Mouse (Mus musculus): ENCODE measurements around the gene Prkcsh. TPM values are rescaled to one million over a fixed set of nuclear protein-coding genes. Genes with fewer than 3 reads are reported as not detected.

The Prkcsh gene
- polyA plus RNA-seq, 1 experiment from 2014 or later = 72.2 TPM

DNA sequence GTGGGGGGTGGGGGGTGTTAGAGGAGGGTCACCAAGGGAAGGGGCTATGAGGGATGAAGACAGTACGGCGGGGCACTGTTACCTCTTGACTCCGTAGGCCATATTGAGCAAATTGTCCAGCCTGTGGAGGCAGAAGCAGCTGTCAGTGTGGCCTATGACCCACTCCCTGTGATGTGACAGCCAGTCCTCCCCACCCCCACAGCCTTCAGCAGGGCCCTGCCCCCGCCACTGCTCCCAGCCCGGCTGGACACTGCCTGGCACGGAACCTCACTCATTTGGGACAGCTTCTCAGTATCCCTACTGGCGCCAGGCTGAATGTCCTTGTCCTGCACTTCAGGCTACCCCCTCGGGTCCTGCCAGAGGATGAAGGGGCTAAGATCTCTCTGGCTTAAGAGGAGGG is 22.0 kb downstream of the Prkcsh start:
- ATAC-seq (replicated peaks; ENCODE audit: insufficient number of reproducible peaks, low FRiP score, low TSS enrichment) = no peak
- no peak overlapping the region for H3K27ac ChIP-seq (ENCODE audit: low read depth, low read length)
- H3K36me3 ChIP-seq (ENCODE audit: control insufficient read depth, insufficient read depth, low read length) = no peaks in the 10 kb centered on the region
- H3K4me1 ChIP-seq (ENCODE audit: control insufficient read depth, insufficient read depth, low read length) = no peaks in the 10 kb centered on the region
- H3K27me3 ChIP-seq (ENCODE audit: control insufficient read depth, insufficient read depth, low read length) = no peaks in the 10 kb centered on the region
- H3K9me3 ChIP-seq (replicated peaks; ENCODE audit: control insufficient read depth, low read length) = no peaks in the 10 kb centered on the region
- no peak overlapping the region for H3K9ac ChIP-seq (ENCODE audit: low read depth, low read length)
- 56% methylated on average over 8 of the region's 8 CpGs for WGBS (ENCODE audit: insufficient replicate concordance)
- H3K4me3 ChIP-seq (ENCODE audit: low read depth, low read length) = no peak overlapping the region
- H3K4me2 ChIP-seq = no peak overlapping the region

- no peaks in the 10 kb centered on the region for H3K9me3 ChIP-seq (replicated peaks; ENCODE audit: control insufficient read depth, low read length)
- 41% methylated on average over 7 of the region's 7 CpGs for WGBS (ENCODE audit: insufficient replicate concordance)
Observed at GRCm38 (mm10) chr9:22028467-22028866, 25.9 kb downstream of the Prkcsh start.

GRCm38 (mm10) chr9:22030386-22030785 is 27.8 kb downstream of the Prkcsh start:
- H3K9ac ChIP-seq (ENCODE audit: low read depth, low read length) = no peak overlapping the region
- H3K4me1 ChIP-seq (ENCODE audit: control insufficient read depth, insufficient read depth, low read length) = no peaks in the 10 kb centered on the region
- no peak overlapping the region for H3K27ac ChIP-seq (ENCODE audit: low read depth, low read length)
- no peak overlapping the region for H3K4me2 ChIP-seq
- no peak overlapping the region for H3K4me3 ChIP-seq (ENCODE audit: low read depth, low read length)
- ATAC-seq (replicated peaks; ENCODE audit: insufficient number of reproducible peaks, low FRiP score, low TSS enrichment) = no peak
- no peaks in the 10 kb centered on the region for H3K9me3 ChIP-seq (replicated peaks; ENCODE audit: control insufficient read depth, low read length)
- H3K36me3 ChIP-seq (ENCODE audit: control insufficient read depth, insufficient read depth, low read length) = no peaks in the 10 kb centered on the region
- H3K27me3 ChIP-seq (ENCODE audit: control insufficient read depth, insufficient read depth, low read length) = no peaks in the 10 kb centered on the region
- WGBS (ENCODE audit: insufficient replicate concordance) = 89% methylated on average over 9 of the region's 9 CpGs

More at GRCm38 (mm10) chr9:22028467-22028866, 25.9 kb downstream of the Prkcsh start:
- Histone ChIP-seq H3K4me2 (no peak overlapping the region), H3K27me3 (ENCODE audit: control insufficient read depth, insufficient read depth, low read length) (no peaks in the 10 kb centered on the region), H3K36me3 (ENCODE audit: control insufficient read depth, insufficient read depth, low read length) (no peaks in the 10 kb centered on the region), H3K4me3 (ENCODE audit: low read depth, low read length) (no peak overlapping the region), H3K4me1 (ENCODE audit: control insufficient read depth, insufficient read depth, low read length) (no peaks in the 10 kb centered on the region), H3K27ac (ENCODE audit: low read depth, low read length) (no peak overlapping the region), H3K9ac (ENCODE audit: low read depth, low read length) (no peak overlapping the region)
- ATAC-seq (replicated peaks; ENCODE audit: insufficient number of reproducible peaks, low FRiP score, low TSS enrichment) = no peak

DNA sequence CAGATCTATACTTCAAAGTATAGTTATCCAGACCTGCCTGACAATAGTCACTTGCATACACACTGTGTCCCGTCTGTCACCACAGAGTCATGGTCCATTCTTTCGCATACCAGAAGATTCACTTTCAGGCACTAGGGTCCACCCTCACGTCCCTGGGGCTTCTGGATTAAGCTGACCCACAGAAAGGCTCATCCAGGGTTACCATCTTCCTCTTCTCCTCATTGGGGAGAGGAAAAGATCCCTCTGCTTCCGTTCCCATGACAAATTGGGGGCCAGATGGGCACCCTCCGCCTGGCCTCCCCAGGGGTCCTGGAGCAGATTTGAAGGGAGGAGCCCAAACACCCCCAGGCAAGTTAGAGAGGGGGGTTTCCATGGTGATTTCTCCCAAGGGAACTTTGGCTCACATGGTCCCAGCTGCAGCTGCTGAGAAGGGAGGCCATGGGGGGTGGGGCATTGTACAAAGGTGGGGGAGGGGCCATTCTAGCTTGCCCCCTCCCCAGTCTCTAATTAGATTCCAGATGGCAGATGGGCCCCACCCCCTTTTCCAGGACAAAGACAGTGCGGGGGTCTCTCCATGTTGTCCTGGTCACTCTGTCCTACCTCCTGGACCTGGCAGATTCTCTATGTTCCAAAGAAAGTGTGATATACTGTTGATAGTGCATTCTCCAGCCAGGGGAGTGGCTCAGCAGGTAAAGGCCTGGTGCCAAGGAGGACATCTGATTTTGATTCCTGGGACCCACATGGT is 32.9 kb downstream of the Prkcsh start:
- WGBS (ENCODE audit: insufficient replicate concordance) = 49% methylated on average over 6 of the region's 6 CpGs
- Histone ChIP-seq H3K27me3 (ENCODE audit: control insufficient read depth, insufficient read depth, low read length) (no peaks in the 10 kb centered on the region), H3K9ac (ENCODE audit: low read depth, low read length) (no peak overlapping the region)

DNA sequence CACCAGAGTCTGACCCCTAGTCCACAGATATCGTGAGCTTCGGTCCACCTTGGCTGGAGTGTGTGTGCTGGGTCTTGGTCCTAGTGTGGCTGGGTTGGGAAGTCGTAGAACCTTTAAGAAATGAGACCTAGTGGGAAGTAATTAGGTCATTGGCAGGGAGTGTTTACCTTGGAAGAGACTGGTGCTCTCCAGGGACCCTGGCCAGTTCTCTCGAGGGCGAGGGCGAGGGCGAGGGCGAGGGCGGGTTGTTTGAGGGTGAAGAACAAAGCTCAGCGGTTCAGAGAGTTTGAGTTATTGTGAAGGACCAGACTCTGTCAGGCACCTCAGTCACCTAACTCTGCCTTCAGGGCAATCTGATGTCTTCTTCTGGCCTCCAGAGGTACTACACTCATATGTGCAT is 35.2 kb downstream of the Prkcsh start:
- H3K4me2 ChIP-seq = no peak overlapping the region
- H3K36me3 ChIP-seq (ENCODE audit: control insufficient read depth, insufficient read depth, low read length) = no peaks in the 10 kb centered on the region
- 75% methylated on average over 10 of the region's 10 CpGs for WGBS (ENCODE audit: insufficient replicate concordance)
- no peak overlapping the region for H3K27ac ChIP-seq (ENCODE audit: low read depth, low read length)
- no peaks in the 10 kb centered on the region for H3K9me3 ChIP-seq (replicated peaks; ENCODE audit: control insufficient read depth, low read length)
- H3K4me1 ChIP-seq (ENCODE audit: control insufficient read depth, insufficient read depth, low read length) = no peaks in the 10 kb centered on the region
- ATAC-seq (replicated peaks; ENCODE audit: insufficient number of reproducible peaks, low FRiP score, low TSS enrichment) = no peak
- no peak overlapping the region for H3K9ac ChIP-seq (ENCODE audit: low read depth, low read length)
- no peaks in the 10 kb centered on the region for H3K27me3 ChIP-seq (ENCODE audit: control insufficient read depth, insufficient read depth, low read length)
- no peak overlapping the region for H3K4me3 ChIP-seq (ENCODE audit: low read depth, low read length)

More for the DNA sequence above, 32.9 kb downstream of the Prkcsh start:
- no peak overlapping the region for H3K27ac ChIP-seq (ENCODE audit: low read depth, low read length)
- H3K9me3 ChIP-seq (replicated peaks; ENCODE audit: control insufficient read depth, low read length) = no peaks in the 10 kb centered on the region
- no peaks in the 10 kb centered on the region for H3K36me3 ChIP-seq (ENCODE audit: control insufficient read depth, insufficient read depth, low read length)
- no peak for ATAC-seq (replicated peaks; ENCODE audit: insufficient number of reproducible peaks, low FRiP score, low TSS enrichment)
- no peak overlapping the region for H3K4me2 ChIP-seq
- no peaks in the 10 kb centered on the region for H3K4me1 ChIP-seq (ENCODE audit: control insufficient read depth, insufficient read depth, low read length)
- no peak overlapping the region for H3K4me3 ChIP-seq (ENCODE audit: low read depth, low read length)

GRCm38 (mm10) chr9:22041832-22042231 is 39.2 kb downstream of the Prkcsh start:
- Histone ChIP-seq H3K9ac (ENCODE audit: low read depth, low read length) (no peak overlapping the region), H3K36me3 (ENCODE audit: control insufficient read depth, insufficient read depth, low read length) (no peaks in the 10 kb centered on the region), H3K27me3 (ENCODE audit: control insufficient read depth, insufficient read depth, low read length) (no peaks in the 10 kb centered on the region), H3K4me3 (ENCODE audit: low read depth, low read length) (no peak overlapping the region), H3K4me1 (ENCODE audit: control insufficient read depth, insufficient read depth, low read length) (no peaks in the 10 kb centered on the region), H3K9me3 (replicated peaks; ENCODE audit: control insufficient read depth, low read length) (no peaks in the 10 kb centered on the region), H3K4me2 (no peak overlapping the region), H3K27ac (ENCODE audit: low read depth, low read length) (no peak overlapping the region)
- ATAC-seq (replicated peaks; ENCODE audit: insufficient number of reproducible peaks, low FRiP score, low TSS enrichment) = no peak
- WGBS (ENCODE audit: insufficient replicate concordance) = 54% methylated on average over 2 of the region's 2 CpGs

DNA sequence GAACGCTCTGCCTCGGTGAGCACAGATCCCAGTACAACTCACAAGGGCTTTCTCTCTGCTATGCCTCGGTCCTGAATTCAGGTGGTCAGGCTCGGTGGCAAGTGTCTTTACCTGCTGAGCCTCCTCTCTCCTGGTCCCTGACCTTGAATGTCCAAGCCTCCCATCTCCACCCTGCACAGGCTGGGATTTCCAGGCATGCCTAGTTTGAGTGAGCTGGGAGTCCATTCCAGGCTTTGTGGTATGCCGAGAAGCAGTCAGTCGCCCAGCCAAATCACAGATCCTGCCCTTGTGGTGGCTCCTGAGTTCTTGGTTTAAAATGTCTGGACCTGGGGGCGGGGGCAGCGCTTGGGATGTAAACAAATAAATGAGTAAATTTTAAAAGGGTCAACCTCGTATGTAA is 44.7 kb downstream of the Prkcsh start:
- Histone ChIP-seq H3K4me3 (ENCODE audit: low read depth, low read length) (no peak overlapping the region), H3K27ac (ENCODE audit: low read depth, low read length) (no peak overlapping the region), H3K9ac (ENCODE audit: low read depth, low read length) (no peak overlapping the region), H3K27me3 (ENCODE audit: control insufficient read depth, insufficient read depth, low read length) (peaks cover 40% of the 10 kb centered on the region), H3K4me1 (ENCODE audit: control insufficient read depth, insufficient read depth, low read length) (peaks cover 22% of the 10 kb centered on the region), H3K4me2 (no peak overlapping the region), H3K36me3 (ENCODE audit: control insufficient read depth, insufficient read depth, low read length) (no peaks in the 10 kb centered on the region), H3K9me3 (replicated peaks; ENCODE audit: control insufficient read depth, low read length) (no peaks in the 10 kb centered on the region)
- no peak for ATAC-seq (replicated peaks; ENCODE audit: insufficient number of reproducible peaks, low FRiP score, low TSS enrichment)
- 52% methylated on average over 9 of the region's 9 CpGs for WGBS (ENCODE audit: insufficient replicate concordance)

DNA sequence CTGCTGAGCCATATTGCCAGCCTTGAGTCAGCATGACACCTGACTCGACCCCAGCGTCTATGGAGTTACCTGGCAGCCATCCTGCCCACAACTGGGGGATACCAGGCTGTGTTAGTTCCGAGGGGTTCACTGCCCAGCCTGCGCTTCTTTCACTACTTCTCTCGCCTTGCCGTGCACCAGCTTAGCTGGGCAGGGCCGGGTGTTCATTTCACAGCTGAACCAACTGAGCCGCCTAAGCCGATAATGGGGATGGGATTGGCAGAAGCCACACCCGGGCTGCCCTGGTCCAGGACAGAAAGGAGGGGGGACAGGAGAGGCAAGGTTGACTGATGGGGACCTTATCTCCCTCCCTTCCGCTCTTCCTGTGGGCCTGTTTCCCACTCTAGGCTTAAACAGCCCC is 46.7 kb downstream of the Prkcsh start:
- H3K4me3 ChIP-seq (ENCODE audit: low read depth, low read length) = no peak overlapping the region
- WGBS (ENCODE audit: insufficient replicate concordance) = 62% methylated on average over 11 of the region's 11 CpGs
- no peak overlapping the region for H3K4me2 ChIP-seq
- H3K27me3 ChIP-seq (ENCODE audit: control insufficient read depth, insufficient read depth, low read length) = peaks cover 57% of the 10 kb centered on the region
- ATAC-seq (replicated peaks; ENCODE audit: insufficient number of reproducible peaks, low FRiP score, low TSS enrichment) = no peak
- no peak overlapping the region for H3K9ac ChIP-seq (ENCODE audit: low read depth, low read length)
- H3K9me3 ChIP-seq (replicated peaks; ENCODE audit: control insufficient read depth, low read length) = no peaks in the 10 kb centered on the region
- H3K36me3 ChIP-seq (ENCODE audit: control insufficient read depth, insufficient read depth, low read length) = no peaks in the 10 kb centered on the region
- H3K27ac ChIP-seq (ENCODE audit: low read depth, low read length) = no peak overlapping the region
- H3K4me1 ChIP-seq (ENCODE audit: control insufficient read depth, insufficient read depth, low read length) = peaks cover 22% of the 10 kb centered on the region

DNA sequence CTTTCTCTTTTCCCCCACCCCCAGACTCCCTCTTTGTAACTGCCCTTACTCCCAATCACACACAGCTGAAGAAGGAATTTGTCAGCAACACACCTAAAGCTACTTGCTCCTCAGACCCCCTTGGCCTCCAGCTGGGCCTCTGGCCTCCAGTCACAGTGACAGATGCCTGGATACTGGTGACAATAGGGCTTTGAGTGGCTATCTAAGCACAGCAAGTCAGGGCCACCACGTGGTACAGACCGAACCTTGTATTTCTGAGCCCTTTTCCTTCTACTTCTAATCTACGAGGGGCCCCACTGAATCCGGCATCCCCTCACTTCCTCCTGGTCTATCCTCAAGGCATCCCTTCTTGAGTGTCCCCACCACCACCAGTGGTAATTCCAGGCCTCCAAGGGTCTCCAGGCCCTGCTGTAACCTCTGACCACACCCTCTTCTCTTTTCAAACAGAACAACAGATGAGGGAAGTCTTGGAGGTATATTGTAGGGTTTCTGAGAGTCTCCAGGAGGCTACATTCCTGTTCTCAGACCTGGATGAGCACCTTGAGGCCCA is 47.2 kb downstream of the Prkcsh start:
- Histone ChIP-seq H3K4me3 (ENCODE audit: low read depth, low read length) (no peak overlapping the region), H3K27me3 (ENCODE audit: control insufficient read depth, insufficient read depth, low read length) (peaks cover 62% of the 10 kb centered on the region), H3K36me3 (ENCODE audit: control insufficient read depth, insufficient read depth, low read length) (no peaks in the 10 kb centered on the region), H3K9me3 (replicated peaks; ENCODE audit: control insufficient read depth, low read length) (no peaks in the 10 kb centered on the region), H3K27ac (ENCODE audit: low read depth, low read length) (no peak overlapping the region), H3K4me2 (no peak overlapping the region), H3K9ac (ENCODE audit: low read depth, low read length) (no peak overlapping the region), H3K4me1 (ENCODE audit: control insufficient read depth, insufficient read depth, low read length) (peaks cover 26% of the 10 kb centered on the region)
- WGBS (ENCODE audit: insufficient replicate concordance) = 39% methylated on average over 4 of the region's 4 CpGs
- no peak for ATAC-seq (replicated peaks; ENCODE audit: insufficient number of reproducible peaks, low FRiP score, low TSS enrichment)

Measured in heart, embryonic 11.5 days (tissue).